Mouse (Mus musculus) intestine, embryonic 15.5 days (tissue): Measurements from ENCODE around the gene Zfp622. TPM values are rescaled to one million over a fixed set of nuclear protein-coding genes. Genes with fewer than 3 reads are reported as not detected.
A peak's percentile ranks its signal among the peaks of the same experiment; 100 is the strongest.
"Not testable (repeated sequence)": the region's sequence is repeated elsewhere in the genome, so short reads cannot be mapped to it uniquely, and the experiment has no call there.

ENCODE experiments used
- ATAC-seq: fragments of 200-750 bp; cut with Nextera tagmentation; 2 replicates; pipeline ENCODE4 v1.8.0; 2017; ENCODE audit warnings: moderate TSS enrichment, moderate library complexity
- H3K27ac ChIP-seq: fragments of 300-500 bp; sonication (generic); 2 replicates; pipeline ENCODE4 v1.5.1; 2015; ENCODE audit warnings: mild to moderate bottlenecking, inconsistent platforms
- H3K27me3 ChIP-seq: fragments of 300-500 bp; sonication (generic); replicated peaks from 2 replicates; pipeline ENCODE4 v1.6.1; 2015; ENCODE audit warnings: inconsistent platforms
- H3K36me3 ChIP-seq: fragments of 300-500 bp; sonication (generic); 2 replicates; pipeline ENCODE4 v1.6.1; 2015; ENCODE audit warnings: inconsistent platforms
- H3K4me1 ChIP-seq: fragments of 300-500 bp; sonication (generic); replicated peaks from 2 replicates; pipeline ENCODE4 v1.6.1; 2015; ENCODE audit warnings: inconsistent platforms
- H3K4me2 ChIP-seq: fragments of 300-500 bp; sonication (generic); replicated peaks from 2 replicates; pipeline ENCODE4 v1.6.1; 2015; ENCODE audit warnings: mild to moderate bottlenecking, inconsistent platforms
- H3K4me3 ChIP-seq: fragments of 300-500 bp; sonication (generic); replicated peaks from 2 replicates; pipeline ENCODE4 v1.5.1; 2015; ENCODE audit warnings: inconsistent platforms
- H3K9ac ChIP-seq: fragments of 300-500 bp; sonication (generic); 2 replicates; pipeline ENCODE4 v1.6.1; 2015; ENCODE audit warnings: inconsistent platforms
- H3K9me3 ChIP-seq: fragments of 300-500 bp; sonication (generic); 2 replicates; pipeline ENCODE4 v1.6.1; 2016; ENCODE audit warnings: inconsistent platforms
- WGBS: fragments of 180-500 bp; shearing (Covaris S2); methylation state at CpG from one replicate; pipeline ENCODE4 v1.1.7; 2015; 5-methylcytosine and 5-hydroxymethylcytosine counted together
- polyA plus RNA-seq: library from polyadenylated mRNA; unstranded; fragments of >200 nt; fragmentation: Nextera tagmentation; extraction: Ambion mirVana; gene quantifications from 2 replicates; pipeline ENCODE4 v1.2.1, GENCODE M21; 2015

Zfp622 gene
- polyA plus RNA-seq, 1 experiment from 2014 or later, result 34.9 TPM

DNA sequence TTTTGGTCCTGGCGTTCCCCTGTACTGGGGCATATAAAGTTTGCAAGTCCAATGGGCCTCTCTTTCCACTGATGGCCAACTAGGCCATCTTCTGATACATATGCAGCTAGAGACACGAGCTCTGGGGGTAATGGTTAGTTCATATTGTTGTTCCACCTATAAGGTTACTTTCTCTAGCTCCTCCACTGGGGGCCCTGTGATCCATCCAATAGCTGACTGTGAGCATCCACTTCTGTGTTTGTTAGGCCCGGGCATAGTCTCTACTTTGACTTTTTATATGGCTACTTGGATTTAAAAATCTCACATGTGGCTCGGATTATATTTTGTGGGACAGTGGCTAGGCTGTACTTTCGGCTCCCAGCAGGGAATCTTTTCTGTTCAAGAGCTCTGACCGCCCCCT is 552 bp upstream of the Zfp622 start:
- Histone ChIP-seq H3K4me2 (peak overlapping the region; percentile 65), H3K4me3 (peak overlapping the region; percentile 80), H3K27ac (peak overlapping the region; percentile 67; the same call in 1 of the 2 replicates), H3K9ac (peak overlapping the region; percentile 91)
- not testable (repeated sequence) for H3K36me3 ChIP-seq, H3K9me3 ChIP-seq, H3K4me1 ChIP-seq, H3K27me3 ChIP-seq
- ATAC-seq, result peak; percentile 32
- WGBS, result 20% methylated on average over 6 of the region's 6 CpGs

DNA sequence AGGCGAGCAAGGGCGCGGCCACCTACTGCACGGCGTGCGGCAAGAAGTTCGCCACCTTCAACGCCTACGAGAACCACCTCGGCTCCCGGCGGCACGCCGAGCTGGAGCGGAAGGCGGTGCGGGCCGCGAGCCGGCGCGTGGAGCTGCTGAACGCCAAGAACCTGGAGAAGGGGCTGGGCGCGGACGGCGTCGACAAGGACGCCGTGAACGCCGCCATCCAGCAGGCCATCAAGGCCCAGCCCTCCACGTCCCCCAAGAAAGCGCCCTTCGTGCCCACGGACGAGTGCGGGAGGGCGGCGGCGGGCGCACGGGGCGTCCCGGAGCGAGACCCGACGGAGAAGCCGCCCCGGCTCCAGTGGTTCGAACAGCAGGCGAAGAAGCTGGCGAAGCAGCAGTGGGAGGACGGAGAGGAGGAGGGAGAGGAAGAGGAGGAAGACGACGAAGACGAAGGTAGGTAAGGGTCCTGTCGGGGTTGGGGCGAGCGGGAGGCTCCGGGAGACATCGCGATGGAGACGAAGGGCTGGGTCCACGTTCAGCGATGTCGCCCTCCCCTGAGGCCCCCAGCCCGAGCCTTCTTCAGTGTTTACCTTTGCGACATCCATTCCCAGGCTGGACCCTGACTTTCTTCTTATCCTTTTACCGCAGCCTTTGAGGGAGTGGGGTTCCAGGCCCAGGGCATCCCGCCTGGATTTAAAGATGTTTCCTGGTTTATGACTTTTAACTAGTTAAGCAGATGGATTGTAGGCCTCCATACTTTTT is 747 bp downstream of the Zfp622 start:
- ATAC-seq, result peak; percentile 7
- under 1% methylated on average over 71 of the region's 71 CpGs for WGBS
- peak overlapping the region; percentile 65 for H3K4me2 ChIP-seq

DNA sequence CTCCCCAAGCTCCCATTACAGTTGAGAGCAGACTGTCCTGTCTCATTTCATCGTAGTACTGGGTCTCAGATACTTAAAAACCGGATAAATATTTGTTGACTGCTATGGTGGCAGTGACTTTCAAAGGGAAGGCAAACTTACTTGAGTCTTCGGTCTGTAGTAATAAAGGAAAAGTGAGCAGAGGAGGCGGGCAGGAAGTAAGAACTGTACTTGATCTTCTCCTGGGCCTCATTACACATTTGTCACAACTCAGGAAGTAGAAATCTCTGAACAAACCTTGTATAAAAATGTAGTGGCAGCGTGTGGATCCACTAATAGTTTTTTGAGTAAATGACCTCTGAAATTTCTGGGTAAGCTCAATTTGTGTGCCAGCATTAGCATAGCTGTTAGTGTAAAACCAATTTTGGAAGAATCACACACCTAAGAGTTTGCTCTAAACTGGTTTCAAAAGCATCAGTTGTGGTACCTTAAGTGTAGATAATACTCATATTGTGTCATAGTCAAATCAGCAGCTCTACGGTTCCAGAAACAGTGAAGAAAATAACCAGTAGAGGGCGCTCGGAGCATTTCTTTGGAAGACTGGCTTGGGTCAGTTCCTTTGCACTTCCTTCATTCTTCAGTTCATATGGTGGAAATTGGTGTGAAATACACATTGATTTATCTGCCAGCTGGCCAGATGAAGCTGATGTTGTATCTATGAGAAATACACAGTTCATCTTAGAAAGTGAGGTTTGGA is 9.0 kb downstream of the Zfp622 start:
- H3K9ac ChIP-seq, result no peak overlapping the region
- H3K4me2 ChIP-seq, result no peak overlapping the region
- no peaks in the 10 kb centered on the region for H3K9me3 ChIP-seq
- H3K36me3 ChIP-seq, result peaks cover 29% of the 10 kb centered on the region
- ATAC-seq, result peak; percentile 51; the same call in 1 of the 2 replicates
- H3K4me1 ChIP-seq, result no peaks in the 10 kb centered on the region
- no peak overlapping the region for H3K4me3 ChIP-seq
- H3K27ac ChIP-seq, result no peak overlapping the region
- no peaks in the 10 kb centered on the region for H3K27me3 ChIP-seq
- 53% methylated on average over 8 of the region's 8 CpGs for WGBS

More for the DNA sequence above, 747 bp downstream of the Zfp622 start:
- Histone ChIP-seq H3K9me3 (no peaks in the 10 kb centered on the region), H3K36me3 (peaks cover 6% of the 10 kb centered on the region), H3K4me1 (peaks cover 8% of the 10 kb centered on the region), H3K4me3 (peak overlapping the region; percentile 80), H3K27ac (peak overlapping the region; percentile 93), H3K27me3 (no peaks in the 10 kb centered on the region), H3K9ac (peak overlapping the region; percentile 91)

DNA sequence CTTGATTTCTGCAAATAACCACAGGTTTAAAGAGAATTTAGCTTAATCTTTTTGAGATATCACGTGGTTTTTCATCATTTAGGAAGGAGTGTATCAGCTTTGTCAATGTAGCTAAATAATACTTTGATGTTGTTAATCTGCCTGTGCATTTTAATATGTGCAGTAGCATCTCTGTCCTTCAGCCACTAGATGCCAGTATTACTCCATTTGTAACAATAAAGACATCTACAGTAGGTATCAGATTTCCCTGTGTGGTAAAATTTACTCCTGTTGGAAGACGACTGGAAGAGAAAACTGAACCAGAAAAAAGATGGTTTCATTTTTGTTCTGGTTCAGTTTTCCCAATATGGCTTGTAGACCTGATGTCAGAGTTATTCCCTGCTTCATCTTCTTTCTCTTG is 11.4 kb downstream of the Zfp622 start:
- H3K27me3 ChIP-seq, result no peaks in the 10 kb centered on the region
- no peaks in the 10 kb centered on the region for H3K9me3 ChIP-seq
- 53% methylated on average over 2 of the region's 2 CpGs for WGBS
- no peak overlapping the region for H3K4me3 ChIP-seq
- no peak overlapping the region for H3K27ac ChIP-seq
- no peak for ATAC-seq
- no peak overlapping the region for H3K9ac ChIP-seq
- peaks cover 27% of the 10 kb centered on the region for H3K36me3 ChIP-seq
- no peaks in the 10 kb centered on the region for H3K4me1 ChIP-seq
- H3K4me2 ChIP-seq, result no peak overlapping the region

GRCm38 (mm10) chr15:25999545-25999944 is 15.4 kb downstream of the Zfp622 start:
- H3K27ac ChIP-seq, H3K4me1 ChIP-seq, H3K4me2 ChIP-seq, ATAC-seq, H3K27me3 ChIP-seq, H3K9me3 ChIP-seq, H3K9ac ChIP-seq, H3K4me3 ChIP-seq: not testable (repeated sequence)
- peaks cover 12% of the 10 kb centered on the region; the same call in 1 of the 2 replicates for H3K36me3 ChIP-seq
- WGBS, result 65% methylated on average over 5 of the region's 5 CpGs

DNA sequence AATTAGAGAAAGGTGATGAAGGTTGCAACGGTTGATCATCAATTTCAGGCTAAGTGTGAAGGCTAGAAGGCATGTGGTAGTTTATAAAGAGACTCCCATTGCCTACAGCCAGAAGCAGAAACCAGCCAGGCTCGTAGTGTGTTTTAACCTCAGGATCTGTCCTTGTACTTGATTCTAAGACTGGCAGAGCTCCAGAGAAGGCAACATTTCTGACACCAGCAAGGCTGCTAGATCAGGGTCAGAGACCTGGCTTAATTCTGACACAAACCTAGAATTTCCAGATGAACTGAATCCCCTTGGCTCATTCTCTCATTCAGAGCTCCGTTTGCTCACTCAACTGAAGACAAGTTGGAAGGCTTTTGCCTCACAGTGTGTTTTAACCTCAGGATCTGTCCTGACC is 24.5 kb downstream of the Zfp622 start:
- Histone ChIP-seq H3K4me3 (no peak overlapping the region), H3K9ac (no peak overlapping the region), H3K4me2 (no peak overlapping the region), H3K4me1 (no peaks in the 10 kb centered on the region), H3K27me3 (no peaks in the 10 kb centered on the region), H3K36me3 (no peaks in the 10 kb centered on the region), H3K27ac (no peak overlapping the region), H3K9me3 (no peaks in the 10 kb centered on the region)
- no peak for ATAC-seq
- WGBS, result 77% methylated on average over 3 of the region's 3 CpGs

GRCm38 (mm10) chr15:26012891-26013290 is 28.7 kb downstream of the Zfp622 start:
- no peaks in the 10 kb centered on the region for H3K9me3 ChIP-seq
- H3K27me3 ChIP-seq, result no peaks in the 10 kb centered on the region
- 76% methylated on average over 4 of the region's 4 CpGs for WGBS
- no peak for ATAC-seq
- H3K27ac ChIP-seq, result no peak overlapping the region
- H3K4me3 ChIP-seq, result no peak overlapping the region
- H3K9ac ChIP-seq, result no peak overlapping the region
- no peaks in the 10 kb centered on the region for H3K36me3 ChIP-seq
- H3K4me1 ChIP-seq, result no peaks in the 10 kb centered on the region
- no peak overlapping the region for H3K4me2 ChIP-seq

GRCm38 (mm10) chr15:26015979-26016665 is 32.0 kb downstream of the Zfp622 start:
- Histone ChIP-seq H3K4me1 (no peaks in the 10 kb centered on the region), H3K9ac (no peak overlapping the region), H3K9me3 (no peaks in the 10 kb centered on the region), H3K36me3 (no peaks in the 10 kb centered on the region), H3K4me3 (no peak overlapping the region), H3K27ac (no peak overlapping the region), H3K4me2 (no peak overlapping the region), H3K27me3 (no peaks in the 10 kb centered on the region)
- 40% methylated on average over 14 of the region's 14 CpGs for WGBS
- no peak for ATAC-seq

DNA sequence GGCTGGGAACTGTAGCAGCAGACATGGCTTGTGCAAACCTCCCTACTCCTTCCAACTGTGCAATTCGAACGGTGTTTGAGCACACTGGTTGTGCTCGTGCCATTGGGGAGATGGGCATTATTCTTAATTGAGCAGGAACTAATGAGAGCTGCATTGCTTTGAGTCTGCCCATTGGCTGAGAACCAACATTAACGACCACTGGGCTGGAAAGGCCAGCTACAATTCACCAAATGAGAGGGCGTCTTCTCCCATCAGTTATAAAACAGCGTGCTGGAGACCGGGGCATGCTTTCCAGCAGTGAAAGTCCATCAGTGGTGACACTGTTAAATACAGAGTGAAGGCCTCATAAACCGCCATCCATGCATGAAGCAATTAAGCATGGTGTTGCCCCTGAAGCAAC is 37.6 kb downstream of the Zfp622 start:
- ATAC-seq, result no peak
- Histone ChIP-seq H3K36me3 (no peaks in the 10 kb centered on the region), H3K9me3 (no peaks in the 10 kb centered on the region), H3K4me2 (no peak overlapping the region), H3K4me3 (no peak overlapping the region), H3K9ac (no peak overlapping the region), H3K27me3 (no peaks in the 10 kb centered on the region), H3K27ac (no peak overlapping the region), H3K4me1 (no peaks in the 10 kb centered on the region)
- 78% methylated on average over 8 of the region's 8 CpGs for WGBS

- Histone ChIP-seq H3K9me3 (no peaks in the 10 kb centered on the region), H3K27me3 (no peaks in the 10 kb centered on the region), H3K4me2 (no peak overlapping the region), H3K4me3 (no peak overlapping the region), H3K27ac (no peak overlapping the region), H3K36me3 (no peaks in the 10 kb centered on the region), H3K4me1 (no peaks in the 10 kb centered on the region), H3K9ac (no peak overlapping the region)
- WGBS, result 89% methylated on average over 5 of the region's 5 CpGs
- no peak for ATAC-seq
These were observed 38.5 kb downstream of the Zfp622 start for GRCm38 (mm10) chr15:26022636-26023035.

- H3K4me1 ChIP-seq, result no peaks in the 10 kb centered on the region
- no peak overlapping the region for H3K9ac ChIP-seq
- no peak for ATAC-seq
- no peaks in the 10 kb centered on the region for H3K36me3 ChIP-seq
- WGBS, result 62% methylated on average over 3 of the region's 3 CpGs
- H3K4me2 ChIP-seq, result no peak overlapping the region
- no peak overlapping the region for H3K27ac ChIP-seq
- H3K4me3 ChIP-seq, result no peak overlapping the region
- no peaks in the 10 kb centered on the region for H3K9me3 ChIP-seq
- no peaks in the 10 kb centered on the region for H3K27me3 ChIP-seq
These were observed 47.5 kb downstream of the Zfp622 start for GRCm38 (mm10) chr15:26031692-26032091.

- no peak for ATAC-seq
- Histone ChIP-seq H3K9ac (no peak overlapping the region), H3K27ac (no peak overlapping the region), H3K27me3 (no peaks in the 10 kb centered on the region), H3K4me3 (no peak overlapping the region), H3K4me2 (no peak overlapping the region), H3K9me3 (no peaks in the 10 kb centered on the region), H3K4me1 (no peaks in the 10 kb centered on the region), H3K36me3 (no peaks in the 10 kb centered on the region)
- 25% methylated on average over 1 of the region's 1 CpGs for WGBS
These were observed 56.4 kb downstream of the Zfp622 start for GRCm38 (mm10) chr15:26040567-26040966.
